Mouse (Mus musculus): ENCODE measurements at regions not wholly inside any gene's neighbourhood (a gene's known extent, or its start where the extent isn't known, plus 50 kb on each side); places are given as distances from the start of the nearest gene placed in this dataset.

DNA sequence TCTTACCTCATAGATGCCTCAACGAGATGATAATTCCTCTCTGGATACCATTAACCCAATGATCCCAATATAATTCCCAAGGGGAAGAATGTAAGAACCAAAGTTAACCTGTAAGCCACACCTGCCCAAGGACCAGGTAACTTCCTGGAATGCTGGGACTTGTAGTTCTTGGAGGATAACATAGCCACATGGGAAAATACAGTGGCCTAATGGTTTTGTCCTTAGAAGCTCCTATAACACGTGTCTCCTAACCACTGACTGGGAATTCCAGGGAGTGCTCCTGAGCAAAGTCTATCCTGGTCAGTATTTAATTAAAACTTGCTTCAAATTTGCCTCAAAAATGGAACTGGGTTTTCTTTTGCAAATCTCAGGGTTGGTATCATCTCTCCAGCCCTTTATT, 119.9 kb downstream of the Evx1 start:
- DNase-seq, result no peak

DNA sequence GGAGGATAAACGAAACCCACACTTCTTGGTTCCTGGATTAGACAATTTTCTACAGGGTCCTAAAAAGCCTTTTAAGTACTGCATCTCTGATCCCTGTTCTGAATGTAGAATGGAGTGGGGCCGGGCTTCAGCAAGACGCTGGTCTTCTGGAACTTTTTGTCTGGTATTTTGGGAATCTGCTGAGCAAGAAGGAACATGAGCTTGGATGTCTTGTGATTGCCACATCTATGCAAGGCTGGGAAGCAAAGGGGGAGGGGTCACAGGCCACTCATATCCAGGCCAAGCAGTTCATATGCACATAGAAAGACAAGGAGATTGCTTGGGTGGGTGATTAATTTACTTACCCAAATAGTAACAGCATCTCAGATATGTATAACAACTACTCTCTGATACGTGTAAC, 121.5 kb downstream of the Evx1 start:
- DNase-seq, result peak in 1 of 2 experiments; percentile 59

DNA sequence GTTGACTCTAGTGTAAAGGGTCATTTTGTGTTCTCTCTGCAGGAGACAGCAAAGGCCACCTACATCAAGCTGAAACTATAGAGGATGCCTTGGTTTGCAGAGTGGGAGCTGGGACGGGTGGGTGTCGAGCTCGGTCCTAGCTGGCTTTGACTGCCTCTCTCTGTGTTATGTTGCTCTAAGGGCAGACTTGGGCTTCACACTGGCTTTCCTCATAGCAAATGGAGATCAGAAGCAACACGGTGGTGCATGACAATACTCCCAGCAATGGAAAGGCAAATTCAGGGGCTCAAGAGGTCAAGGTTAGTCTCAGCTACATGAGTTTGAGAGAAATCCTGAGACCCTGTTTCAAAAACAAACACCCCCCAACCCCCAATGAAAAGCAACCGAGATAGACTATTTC, 122.1 kb downstream of the Evx1 start:
- DNase-seq, result no peak

DNA sequence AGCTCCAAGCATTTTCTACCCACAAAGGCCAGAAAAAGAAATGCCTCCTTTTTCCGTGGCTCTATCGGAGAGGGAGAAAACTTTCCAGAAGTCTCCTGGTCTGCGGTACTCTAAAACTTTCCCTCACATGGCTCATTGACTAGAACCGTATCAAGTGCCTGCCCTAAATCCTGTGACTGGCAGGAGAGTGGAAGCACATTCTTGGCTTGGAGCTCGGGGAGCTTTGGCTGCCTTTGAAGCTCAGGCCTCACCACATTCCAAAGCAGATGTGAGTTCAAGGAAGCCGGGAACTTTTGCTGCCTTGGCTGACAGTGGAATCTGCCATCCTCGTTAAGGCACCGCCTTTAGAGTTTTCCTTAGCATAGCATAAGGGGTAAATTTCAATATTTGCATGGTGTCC, 125.1 kb downstream of the Evx1 start:
- peak in 1 of 2 experiments; percentile 54 for DNase-seq

DNA sequence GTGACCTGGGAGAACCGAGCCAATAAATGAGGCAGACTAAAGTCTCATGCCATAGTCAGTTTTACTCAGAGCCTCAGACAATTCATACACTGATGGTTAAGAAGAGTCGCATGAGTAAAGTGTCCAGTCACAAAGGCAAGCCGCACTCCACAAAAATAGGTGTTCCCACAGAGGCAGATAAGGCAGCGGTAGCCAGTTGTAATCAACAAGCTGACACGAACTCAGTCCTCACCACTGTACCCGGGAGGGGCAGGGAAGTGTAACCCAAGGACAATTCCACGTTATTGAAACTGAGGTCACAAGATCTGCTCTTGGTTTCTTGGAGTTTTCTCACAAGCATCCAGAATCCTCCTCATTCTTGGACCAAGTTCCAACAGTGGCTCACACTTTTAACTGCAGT, 125.9 kb downstream of the Evx1 start:
- no peak for DNase-seq

DNA sequence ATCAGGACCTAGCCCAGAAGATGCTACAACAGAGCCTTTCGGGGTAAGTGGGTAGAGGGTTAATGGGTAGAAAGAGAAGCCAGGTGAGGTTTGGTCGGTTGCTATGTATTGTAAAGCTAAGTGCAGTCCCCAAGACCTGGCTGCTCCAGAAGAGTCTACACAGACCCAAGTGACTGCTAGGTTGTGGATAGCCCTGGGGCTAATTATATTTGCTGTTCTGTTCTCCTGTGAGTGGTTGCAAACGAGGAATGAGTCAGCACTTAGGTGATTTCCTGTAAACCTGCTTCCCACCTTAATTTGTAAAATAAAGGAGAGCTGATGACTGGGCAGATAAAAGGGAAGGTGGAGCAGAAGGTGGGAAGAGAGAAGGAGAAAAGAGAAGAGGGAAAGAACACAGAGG, 126.9 kb downstream of the Evx1 start:
- DNase-seq, result no peak

DNA sequence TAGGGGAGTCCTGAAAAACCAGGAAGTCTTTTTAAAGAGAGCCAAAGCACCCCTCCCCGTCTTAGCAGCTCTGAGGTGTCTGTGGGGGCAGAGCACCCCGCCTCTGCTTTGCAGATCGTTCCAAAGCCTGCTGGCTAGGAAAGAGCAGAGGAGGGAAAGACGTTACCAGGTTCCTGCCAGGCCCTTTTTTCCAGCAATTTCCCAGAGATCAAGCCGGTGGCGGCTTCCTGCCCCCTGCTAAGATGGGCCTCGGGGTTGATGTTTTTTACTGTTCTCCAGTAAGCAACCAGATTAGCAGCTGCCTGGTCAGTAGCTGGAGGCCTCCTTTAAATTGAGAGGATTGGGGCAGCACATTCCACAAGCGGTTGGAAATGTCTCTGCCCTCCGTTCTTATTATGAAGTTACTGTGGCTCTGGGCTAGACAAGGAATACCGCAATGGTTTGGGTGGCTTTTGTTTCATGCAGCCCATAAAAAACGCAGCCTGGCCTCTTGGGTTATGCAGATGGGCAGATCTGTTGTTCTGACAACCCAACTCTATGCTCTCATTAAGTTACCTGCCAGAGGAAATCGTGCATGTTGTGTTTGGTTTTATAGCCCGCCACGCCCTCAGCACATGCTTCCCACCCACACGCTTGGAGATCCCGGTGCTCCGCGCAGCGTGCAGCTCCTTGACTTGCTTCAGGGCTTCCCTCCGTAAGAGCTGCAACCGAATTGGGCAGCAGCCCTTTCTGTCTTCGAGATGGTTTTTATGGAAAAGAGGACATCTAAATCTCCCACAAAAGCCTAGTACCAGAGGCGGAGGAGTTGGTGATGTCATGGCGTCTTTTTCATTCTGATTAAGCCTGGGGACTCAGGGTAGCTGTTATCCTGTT, 130.1 kb downstream of the Evx1 start:
- no peak for DNase-seq

DNA sequence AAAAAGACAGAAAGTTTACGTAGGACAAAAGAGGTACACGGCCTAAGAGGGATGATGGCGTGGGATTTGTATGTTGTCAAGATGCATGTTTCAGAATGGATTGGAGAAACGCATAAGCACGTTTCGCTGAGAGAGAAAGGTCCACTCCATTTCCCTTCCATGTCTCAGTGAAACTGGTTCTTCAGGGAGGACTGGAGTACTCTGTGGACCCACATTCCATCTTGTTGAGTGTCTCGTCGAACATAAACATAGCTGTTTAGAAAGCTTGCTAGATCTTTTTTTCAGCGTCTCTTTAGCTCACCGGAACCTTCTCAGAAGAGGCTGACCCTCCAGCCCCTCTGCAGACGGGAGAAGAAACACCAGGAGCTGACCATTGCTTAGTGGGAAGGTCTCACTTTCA, 145.5 kb downstream of the Evx1 start:
- no peak for DNase-seq

DNA sequence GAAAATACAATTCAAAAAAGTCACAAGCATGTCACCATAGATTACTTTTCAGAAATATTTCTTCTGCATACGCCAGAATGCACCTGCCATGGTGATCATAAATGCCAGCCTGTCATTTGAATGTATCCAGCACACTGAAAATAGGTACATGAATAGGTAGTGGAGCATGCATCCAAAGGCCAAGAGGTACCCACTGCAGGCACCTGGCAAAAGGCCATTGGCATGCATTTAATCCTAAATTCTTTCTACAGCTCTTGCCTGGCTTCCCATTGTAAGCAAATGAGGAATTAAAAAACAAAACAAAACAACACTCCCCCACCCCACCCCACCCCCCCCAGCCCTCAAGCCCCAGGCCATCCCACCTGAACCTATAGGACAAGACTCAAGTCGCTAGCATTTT, 147.9 kb downstream of the Evx1 start:
- no peak for DNase-seq

DNA sequence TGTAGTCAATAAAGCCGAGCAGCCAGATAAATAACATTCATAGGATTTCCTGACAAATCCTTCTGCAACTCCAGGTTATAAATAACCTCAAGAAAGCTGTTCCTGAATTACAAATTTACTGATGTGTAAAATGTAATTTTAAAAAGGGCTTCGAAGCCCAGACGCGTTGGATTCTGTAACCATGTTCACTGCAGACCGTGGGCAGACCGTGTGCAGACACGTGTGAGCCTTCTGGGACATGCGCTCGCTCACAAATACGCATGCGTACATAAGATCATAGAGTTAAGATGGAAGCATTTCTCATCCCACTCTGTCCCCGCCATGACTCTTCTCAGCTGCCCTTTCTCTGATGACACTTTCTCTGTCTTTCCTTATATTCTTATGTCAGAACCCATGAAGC, 150.1 kb downstream of the Evx1 start:
- no peak for DNase-seq

DNA sequence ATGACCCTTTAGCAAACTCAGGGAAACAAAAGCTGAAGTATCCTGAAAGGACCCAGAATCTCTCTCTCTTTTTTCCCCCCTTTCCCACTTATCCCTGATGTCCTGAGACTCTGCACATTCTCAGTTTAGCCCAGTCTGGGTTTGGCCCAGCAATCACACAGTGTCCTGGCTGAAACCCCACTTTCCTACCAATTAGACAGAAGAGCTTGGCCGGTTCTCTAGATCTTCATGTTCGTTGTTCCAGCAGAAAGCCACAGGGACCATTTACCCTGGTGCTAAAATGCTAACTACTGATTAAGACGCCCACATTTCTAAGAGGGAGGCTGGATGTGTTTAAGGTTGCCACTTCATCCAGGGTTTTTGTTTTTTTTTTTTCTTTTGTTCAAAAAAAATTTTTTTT, 151.3 kb downstream of the Evx1 start:
- no peak for DNase-seq

DNA sequence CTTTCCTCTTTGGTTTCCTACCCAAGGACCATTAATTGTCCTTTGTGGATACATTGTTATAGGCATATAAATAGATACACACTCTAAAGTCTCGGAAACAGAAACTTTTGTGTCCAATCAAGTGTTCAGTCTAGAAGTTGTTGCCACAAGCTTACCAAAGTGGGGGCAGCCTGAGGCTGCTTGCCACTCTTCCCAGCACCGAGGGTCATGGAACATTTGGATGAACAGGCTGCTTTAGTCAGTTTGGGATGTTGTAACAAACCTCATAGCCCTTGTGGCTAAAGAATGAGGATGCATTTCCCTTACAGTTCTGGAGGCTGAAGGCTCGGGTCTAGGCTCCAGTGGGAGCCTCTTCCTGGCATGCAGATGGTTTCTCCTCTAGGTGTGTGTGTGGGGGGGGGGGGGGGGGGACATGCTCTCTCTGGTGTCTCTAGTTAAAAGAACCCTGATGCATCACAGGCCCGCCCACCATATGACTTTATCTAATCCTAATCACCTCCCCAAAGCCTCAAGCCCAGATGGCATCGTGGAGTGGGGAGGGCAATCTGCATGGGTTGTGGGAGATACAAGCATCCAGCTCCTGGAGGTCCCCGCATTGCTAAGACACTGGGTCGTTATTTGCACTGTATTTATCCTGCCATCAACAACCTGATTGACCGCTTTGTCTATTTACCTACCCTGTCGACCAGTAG, 152.7 kb downstream of the Evx1 start:
- no peak for DNase-seq

DNA sequence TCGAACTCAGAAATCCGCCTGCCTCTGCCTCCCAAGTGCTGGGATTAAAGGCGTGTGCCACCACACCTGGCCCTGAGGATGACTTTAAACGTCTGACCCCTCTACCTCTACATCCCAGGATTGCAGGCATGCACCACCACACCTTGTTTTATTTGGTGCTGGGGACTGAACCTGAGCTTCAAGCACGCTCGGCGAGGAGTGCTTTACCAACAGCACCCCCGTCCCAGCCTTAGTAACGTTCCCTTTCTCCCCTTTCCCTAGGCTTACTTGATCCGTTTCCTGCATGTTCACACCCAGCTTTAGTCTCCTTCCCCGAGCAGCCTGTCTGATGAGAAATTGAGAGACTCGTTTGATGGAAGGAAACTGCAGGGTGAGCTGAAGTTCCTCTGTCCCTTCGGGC, 157.5 kb downstream of the Evx1 start:
- DNase-seq, result no peak

DNA sequence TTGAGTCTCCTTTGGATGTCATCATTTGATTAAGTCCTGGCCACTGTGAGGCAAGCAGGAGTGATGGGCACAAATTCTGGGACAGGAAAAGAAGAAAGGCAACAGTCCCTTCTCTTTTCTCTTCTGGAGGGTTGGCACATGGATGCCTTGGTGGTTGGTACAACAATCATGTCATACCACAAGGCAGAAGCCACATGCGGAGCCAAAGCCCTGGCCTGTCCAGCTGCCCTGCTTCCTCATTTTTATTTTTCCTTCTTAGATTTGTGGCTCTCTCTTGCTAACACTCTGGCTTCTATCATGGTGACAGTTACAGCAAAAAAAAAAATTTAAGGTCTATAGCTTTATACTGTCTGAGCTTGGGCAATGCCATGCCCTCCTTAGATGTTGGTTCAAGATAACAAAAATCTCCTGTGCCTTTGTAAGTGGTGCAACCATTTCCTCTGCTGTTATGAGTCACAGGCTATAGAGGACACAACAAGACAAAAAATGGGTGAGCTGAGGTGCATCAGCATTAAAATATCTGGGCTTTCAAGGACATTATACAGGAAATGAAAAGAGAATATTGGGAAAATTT, 158.2 kb downstream of the Evx1 start:
- no peak for DNase-seq

DNA sequence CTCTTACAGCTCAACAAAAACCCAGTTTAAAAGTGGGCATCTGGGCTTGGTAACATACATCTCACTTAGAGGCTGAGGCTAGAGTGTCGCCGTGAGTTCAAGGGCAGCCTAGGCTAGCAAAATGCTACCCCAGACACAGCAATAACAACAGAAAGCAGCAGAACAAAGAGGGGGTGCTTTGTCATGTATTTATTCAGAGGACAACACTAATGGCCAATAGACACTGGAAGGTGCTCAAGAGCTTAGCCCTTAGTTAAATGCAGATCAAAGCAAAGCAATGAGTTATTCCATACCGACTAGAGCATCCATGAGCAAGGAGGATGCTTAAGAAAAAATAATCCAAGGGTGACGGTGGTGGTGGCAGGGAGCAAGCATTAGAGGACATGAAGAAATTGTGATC, 158.7 kb downstream of the Evx1 start:
- DNase-seq, result no peak

DNA sequence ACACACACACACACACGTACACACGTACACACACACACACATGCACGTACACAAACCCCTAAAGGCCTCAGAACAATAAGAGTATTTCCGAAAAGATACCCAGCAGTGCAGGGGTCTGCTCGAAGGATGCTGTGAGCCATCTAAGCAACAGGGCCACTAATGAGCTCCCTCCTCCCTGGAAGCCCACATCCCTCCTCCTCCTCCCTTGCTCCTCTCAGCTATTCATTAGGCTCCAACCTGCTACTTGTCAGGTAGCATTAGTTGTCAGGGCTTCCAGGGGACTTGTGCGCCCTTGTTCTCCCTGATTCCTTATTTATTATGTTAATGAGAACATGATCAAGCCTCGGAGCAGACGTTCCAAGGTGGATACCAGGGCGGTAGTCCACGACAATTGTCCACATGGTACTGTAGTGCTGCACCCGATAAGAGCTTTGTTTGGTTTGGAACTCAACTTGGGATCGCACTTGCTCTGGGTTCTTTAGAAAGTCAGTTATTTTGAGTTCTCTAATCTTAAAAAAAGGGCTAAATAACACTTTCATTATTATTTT, 159.8 kb downstream of the Evx1 start:
- no peak for DNase-seq

DNA sequence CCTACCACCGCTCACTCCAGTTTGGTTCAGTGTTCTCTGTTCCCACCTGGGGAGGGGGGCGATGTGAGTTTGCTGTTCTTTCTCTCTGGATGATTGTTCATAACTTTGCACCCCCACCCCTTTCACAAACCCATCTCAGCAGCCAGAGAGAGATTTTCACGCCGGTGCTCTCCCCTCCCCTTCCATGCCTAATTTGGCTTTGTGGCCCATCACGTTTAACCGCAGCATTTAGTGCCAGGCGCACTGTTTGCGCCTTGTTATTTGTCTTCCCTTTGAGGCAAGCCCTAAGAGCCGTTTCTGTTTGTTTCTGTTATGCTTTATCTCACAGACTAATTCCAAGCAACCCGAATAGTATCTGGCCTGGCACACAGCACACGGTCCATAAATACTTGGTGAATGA, 160.6 kb downstream of the Evx1 start:
- DNase-seq, result no peak

DNA sequence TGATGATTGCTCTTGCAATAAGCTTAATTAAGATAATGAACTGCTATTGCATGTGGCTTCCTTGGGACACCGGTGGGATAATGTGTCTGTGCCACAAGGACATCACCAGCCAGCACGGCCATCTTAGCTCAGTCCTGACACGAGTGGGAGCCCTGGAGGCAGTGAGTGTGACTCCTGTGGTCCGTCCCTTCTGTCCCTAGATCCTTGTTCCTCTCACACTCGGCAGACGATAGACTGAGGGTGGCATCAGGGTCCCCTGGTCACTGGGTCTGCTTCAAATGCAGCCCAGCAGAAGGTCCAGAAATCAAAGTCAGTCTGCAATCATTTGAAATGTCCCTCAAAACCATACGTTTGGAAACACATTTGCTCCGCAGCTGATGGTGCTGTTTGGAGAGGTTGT, 162.4 kb downstream of the Evx1 start:
- no peak for DNase-seq

DNA sequence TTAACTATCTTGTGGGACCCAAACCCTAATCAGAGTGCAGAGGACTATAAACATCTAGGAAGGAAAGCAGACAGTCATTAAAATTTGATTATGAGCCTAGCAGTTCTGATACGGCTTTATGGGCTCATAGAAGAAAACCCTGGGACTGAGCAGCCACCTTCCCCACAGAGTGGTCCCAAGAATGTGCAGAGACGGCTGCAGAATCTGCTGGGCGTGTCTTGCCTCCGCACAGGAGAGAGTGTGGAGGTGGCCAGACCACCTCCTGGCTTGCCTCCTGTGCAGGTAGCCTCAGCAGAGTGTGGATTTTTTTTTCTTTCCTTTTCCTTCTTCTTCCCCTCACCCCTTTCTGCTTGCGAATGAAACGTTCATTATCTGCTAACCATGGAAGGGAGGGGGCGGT, 163.3 kb downstream of the Hibadh start:
- no peak for DNase-seq

DNA sequence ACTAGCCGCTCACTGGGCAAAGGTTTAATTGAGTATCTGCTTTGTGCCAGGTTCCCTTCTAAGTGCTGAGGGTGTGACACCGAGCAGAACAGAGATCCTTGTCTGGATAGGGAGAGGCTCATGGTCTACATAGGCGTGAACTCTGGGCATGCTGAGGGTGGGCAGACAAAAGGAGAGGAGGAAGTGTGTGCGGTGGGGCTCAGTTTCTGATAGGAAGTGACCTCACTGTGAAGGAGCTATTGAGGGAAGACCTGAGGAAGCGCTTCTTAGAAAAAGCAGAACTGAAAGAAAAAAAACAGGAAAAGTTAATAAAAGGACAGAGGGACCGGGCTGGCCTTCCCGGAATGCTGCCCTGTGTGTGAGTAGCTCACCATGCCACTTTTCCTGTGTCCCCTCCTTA, 162.8 kb downstream of the Hibadh start:
- DNase-seq, result peak; percentile 36 to 45

DNA sequence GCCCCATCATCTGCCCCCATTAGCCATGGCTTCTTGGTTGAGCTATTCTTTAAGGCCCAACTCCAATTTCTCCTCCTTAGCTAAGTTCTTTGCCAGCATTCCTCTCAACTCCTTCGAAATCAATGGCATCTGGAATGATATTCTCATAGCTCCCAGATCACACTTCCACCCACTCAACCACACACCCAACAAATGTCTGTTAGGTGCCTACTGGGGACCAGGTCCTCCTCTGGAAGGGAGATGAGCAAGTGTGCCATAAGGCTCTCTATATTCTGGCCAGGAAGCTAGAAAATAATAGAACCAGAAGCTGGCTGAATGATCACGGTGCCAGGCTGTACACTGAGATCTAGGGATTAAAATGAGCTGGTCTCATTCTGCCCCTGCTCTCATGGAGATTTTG, 161.6 kb downstream of the Hibadh start:
- no peak for DNase-seq

DNA sequence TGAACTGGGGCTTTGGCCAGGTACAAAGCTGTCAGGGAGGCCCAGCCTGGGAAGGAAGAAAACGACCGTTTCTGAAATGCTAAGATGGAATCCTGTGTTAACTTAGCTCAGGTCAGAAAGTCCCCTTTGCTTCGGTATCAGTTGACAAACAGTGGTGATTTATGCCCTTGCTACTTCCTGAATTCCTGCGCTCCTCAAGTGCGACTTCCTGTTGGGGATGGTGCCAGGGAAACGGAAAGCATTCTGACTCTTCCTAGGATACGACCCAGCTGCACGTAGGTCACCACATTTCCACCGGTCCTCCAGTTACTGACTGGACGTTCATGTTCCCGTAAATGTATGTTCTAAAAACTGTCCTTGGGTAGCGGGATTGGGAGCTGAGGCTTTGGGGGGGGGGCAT, 161.0 kb downstream of the Hibadh start:
- peak; percentile 75 to 80 for DNase-seq

DNA sequence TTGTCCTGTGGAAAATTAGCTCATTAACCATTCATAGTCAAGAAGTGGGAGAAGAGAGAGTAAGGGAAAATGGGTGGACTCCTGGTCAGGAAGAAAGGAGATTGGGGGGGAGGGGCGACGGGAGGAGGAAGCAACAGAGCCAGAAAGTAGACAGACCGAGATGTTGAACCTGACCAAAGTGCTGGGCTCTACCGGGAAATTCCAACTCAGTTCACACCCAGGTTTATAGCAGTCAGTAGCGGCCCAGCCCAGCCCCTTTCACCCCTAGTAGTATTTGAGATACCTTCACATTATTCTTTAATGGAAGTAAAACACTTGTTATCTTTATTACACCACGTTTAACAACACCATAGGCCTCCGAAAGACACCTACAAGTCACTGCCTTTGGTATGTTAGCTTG, 158.2 kb downstream of the Hibadh start:
- no peak for DNase-seq

DNA sequence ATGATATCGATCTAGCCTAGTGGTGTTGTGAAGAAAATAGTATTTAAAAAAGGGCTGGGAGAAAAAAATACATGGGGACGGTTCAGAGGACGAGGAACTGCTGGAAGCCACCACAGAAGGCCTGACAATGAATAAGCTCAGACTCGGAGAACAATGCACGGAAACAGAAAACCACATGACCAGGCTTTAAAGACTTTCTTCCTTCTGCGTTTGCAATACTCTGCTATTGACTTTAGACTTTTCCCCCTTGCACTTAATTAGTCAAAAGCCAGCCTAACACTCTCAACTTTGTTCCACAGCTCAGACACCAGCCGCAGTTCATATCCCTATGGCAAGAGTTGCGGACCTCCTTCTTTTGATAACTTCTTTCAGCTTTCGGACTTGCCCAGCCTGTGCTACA, 154.0 kb downstream of the Hibadh start:
- DNase-seq, result peak in 1 of 2 experiments; percentile 17
